Mouse (Mus musculus) spleen, adult 2 months (tissue): ENCODE data around the gene Il23r.

ENCODE experiments used
- CTCF ChIP-seq: fragments of 200-500 bp; IDR thresholded peaks from 2 replicates; pipeline ENCODE4 v1.5.1; 2011; ENCODE audit warnings: mild to moderate bottlenecking, inconsistent platforms; ENCODE audit not compliant: insufficient read depth, insufficient read length, insufficient replicate concordance; ENCODE audit errors: extremely low read depth
- POLR2A ChIP-seq: fragments of 200-500 bp; IDR thresholded peaks from 2 replicates; pipeline ENCODE4 v1.6.1; 2011; ENCODE audit warnings: low read depth, low read length, inconsistent platforms

DNA sequence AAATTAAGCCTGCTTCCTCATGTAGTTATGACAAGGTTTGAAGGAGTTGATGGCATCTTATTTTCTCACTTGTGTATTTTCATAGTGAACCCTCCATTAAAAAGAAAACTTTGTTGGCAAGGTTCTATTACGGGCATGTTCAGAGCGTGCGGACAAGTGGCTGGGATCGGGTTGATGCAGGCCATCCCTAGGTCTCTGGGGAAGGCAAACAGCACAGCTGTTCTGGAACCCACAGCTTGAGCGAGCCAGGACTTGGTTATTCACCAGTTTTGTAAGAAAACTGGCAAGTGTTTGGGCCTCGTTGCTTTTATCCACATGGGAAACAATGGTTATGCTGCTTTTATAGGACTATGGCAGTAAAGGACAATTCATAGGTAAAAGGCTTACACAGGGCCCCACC, 48.5 kb downstream of the Il23r start:
- no peak for TF ChIP-seq CTCF
- TF ChIP-seq POLR2A = no peak
